Mouse (Mus musculus) monocyte, adult 2 months (primary cell): ENCODE data around the gene Sct.
"Not testable (repeated sequence)": the region's sequence is repeated elsewhere in the genome, so short reads cannot be mapped to it uniquely, and the experiment has no call there.

Source experiments
- DNase-seq, 2 experiments: peaks; one replicate each; pipeline ENCODE4 v3.0.0; 2022; ENCODE audit warnings: low spot score in 2 of 2, low read depth in 1 of 2

The Sct gene

DNA sequence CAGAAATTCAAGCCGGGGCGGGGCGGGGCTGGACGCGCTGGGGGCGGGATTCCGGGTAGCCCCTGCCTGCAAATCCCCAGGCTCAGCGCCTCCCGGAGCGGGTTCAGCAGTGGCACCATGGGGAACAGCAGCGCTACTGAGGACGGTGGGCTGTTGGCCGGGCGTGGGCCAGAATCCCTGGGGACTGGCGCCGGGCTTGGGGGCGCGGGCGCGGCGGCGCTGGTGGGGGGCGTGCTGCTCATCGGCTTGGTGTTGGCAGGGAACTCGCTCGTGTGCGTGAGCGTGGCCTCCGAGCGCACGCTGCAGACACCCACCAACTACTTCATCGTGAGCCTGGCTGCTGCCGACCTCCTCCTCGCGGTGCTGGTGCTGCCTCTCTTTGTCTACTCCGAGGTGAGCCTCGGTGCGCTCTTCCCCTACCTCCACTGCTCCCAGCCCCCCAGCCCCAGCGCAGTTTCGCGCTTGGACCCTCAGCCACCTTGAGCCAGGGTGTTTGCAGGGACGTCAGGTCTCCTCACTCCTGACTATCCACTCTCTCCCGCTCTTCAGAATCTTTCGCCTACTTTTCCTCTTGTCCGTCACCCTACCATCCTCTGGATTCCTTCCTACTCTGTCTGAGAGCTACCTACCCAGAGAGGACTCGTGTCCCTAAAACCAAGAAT is 13.1 kb upstream of the Sct start, which contains the start of gene Drd4:
Drd4 (plus strand) TSS at position 86 of the 662 bp plus-strand sequence.
- DNase-seq, result no peak

- no peak for DNase-seq
Measured at GRCm38 (mm10) chr7:141288042-141288441, 9.1 kb upstream of the Sct start.

DNA sequence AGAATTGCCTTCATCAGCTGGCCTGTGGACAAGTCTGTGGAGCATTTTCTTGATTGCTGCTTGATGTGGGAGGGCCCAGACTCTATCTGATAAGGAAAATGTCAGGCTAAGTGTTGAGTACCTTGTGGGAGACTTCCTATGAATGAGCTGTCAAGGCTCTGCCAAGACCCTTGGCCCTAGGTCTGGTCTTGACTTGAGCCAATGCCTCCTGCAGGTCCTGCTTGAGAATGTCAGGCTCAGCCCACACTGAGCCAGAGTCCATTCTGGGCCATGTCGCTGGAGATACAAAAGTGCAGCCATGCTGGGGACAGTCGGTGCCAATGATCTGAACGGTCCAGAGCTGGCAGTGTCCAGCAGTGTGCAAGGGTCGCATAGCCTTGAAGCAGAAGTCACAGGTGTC is 3.8 kb upstream of the Sct start:
- no peak for DNase-seq

DNA sequence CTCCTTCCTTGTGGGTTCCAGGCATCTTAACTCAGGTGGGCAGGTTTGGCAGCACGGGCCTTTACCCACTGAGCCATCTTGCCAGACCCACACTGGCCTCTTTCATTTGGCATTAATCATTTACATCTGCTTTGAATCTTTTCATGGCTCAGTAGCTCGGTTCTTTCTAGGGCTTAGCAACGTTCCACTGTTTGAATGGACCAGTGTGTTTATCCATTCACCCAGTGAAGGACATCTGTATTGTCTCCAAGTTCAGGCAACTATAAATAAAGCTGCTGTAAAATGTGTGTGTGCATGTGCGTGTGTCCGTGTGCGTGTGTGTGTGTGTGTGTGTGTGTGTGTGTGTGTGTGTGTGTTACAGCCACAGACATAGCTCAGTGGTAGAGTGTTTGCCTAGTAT is 2.5 kb upstream of the Sct start:
- no peak for DNase-seq

DNA sequence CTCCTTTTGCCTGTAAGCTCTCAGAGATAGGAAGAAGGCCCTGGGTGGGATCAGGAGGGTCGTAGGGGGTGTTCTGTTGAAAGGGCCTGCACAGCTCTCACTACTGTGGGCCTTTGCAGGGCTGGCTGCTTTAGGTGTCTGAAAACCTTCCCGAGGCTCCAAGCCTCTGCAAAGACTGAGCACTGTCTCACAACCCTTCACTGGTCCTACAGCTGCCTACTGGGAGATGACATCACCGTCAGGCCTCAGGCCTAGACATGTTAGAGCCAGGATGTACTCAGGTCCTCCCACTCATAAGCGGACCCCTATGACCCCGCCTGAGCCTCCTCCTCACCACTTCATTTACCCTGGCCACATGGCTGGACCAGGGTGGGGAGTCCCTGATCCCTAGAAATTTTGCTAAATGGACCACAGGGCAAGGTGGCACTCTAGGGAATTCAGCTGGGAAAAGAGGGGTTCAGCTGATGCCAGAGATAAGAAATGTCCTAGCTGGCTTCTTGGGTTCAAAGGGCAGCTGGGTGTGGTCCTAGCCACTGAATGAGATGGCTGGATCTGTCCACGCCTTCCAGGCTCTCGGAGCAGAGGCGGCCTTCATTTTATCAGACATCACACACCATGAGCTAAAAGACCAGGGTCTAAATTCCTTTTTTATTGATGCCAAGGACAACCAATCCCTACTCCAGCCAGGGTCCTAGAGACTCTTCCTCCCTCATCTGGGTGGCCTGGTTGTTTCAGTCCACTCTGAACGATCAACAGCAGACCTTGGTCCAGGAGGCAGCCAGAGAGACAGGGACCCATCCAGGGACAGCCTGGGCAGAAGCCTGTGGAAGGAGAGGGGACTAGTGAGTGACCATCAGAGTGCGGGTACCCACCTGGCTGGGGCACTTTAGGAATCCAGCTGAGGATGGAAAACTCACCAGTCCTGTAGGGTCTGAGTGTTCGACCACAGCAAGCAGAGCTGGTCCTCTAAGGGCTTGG is 943 bp downstream of the Sct start:
- DNase-seq, result no peak

GRCm38 (mm10) chr7:141276546-141276945 is 2.4 kb downstream of the Sct start, which contains the start of gene Cdhr5:
Gene Cdhr5, minus strand, starts transcription at chr7:141276786.
- no peak for DNase-seq

DNA sequence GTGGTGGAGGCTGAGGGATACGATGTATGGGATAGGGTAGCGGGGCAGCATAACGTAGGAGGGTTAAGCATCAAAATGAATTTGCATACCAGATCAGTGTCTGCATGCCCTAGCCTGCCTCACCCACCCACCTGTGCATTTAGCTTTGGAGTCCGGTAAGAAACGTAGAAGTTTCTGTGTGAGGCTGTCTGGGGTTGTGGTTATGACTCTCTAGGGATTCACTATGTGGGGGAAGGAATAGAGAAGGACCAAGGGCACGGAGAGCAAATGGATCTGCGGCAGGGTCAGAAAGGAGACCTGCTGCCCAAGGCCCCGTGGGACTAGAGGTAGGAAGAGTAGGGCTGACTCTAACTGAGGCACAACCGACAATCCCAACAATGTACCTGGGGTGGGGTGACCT is 3.6 kb downstream of the Sct start:
- DNase-seq, result no peak

GRCm38 (mm10) chr7:141270631-141271030 is 8.3 kb downstream of the Sct start:
- no peak for DNase-seq

DNA sequence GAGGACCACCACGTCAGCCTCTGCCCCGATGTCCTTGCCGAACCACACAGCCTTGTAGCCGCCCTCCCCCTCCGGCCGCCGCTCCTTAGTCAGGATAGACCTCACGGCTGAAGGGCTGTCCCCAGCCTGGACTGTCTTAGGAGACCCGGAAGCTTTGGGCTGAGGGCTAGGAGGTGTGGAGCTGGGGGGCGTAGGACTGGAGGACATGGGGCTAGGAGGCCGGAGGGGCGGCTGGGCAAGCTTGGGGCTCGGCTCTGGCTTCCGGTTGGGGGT is 9.7 kb downstream of the Sct start:
- peak in 1 of 2 experiments; percentile 21 for DNase-seq

GRCm38 (mm10) chr7:141268466-141269272 is 10.3 kb downstream of the Sct start:
- DNase-seq, result peak; percentile 54 to 61

DNA sequence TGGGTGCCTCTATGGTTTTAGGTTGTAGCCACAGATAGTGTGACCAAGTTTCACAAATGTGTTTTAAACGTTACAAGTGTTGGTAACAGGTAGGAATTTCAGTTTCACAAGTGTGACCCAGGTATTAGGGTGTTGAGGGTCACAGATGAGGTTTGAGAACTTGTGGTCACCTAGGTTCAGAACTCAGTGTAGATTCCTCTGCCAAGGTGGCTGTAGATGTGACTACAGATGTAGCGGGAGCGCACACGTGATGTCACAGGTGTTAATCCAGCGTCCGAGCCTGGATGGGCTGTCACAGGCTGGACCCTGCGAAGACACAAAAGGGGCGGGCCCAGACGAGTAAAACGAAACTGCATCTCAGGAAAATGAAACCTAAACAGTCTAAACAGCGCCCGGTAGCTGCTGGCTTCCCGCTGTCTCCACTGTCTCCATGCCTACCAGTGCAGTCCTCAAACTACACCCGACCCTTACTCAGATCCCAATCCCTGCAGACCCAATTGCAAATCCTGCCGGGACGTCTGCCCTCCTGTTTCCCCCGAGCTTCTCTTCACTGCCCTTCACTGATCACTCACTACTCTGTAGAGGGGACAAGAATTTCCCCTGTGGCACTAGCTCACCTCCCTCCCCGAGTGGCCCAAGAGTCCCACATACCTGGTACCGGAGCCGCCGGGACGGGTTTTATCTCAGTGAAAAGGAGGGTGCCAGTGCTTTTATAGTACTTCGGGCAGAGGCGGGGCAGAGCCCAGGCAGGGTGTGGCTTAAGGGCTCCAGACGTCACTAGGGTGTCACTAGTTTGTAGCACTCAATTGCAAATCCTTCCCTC is 13.0 kb downstream of the Sct start, which contains the start of gene Irf7:
Irf7 (minus strand) TSS at position 743 of the 823 bp plus-strand sequence.
- peak; percentile 48 to 82 for DNase-seq

DNA sequence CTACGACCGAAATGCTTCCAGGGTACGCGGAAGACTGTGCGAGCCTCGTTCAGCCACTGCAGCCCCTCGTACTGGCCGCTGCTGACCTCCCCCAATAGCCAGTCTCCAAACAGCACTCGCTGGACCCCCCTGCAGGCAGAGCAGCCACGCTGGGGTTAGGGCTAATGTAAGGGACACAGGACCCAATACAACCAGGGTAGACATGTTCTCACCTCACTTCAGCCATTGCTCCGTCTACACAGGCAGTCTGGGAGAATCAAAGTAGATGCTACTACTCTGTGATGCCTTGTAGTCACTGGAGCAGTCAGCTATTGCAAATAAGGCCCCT is 13.6 kb downstream of the Sct start:
- no peak for DNase-seq

DNA sequence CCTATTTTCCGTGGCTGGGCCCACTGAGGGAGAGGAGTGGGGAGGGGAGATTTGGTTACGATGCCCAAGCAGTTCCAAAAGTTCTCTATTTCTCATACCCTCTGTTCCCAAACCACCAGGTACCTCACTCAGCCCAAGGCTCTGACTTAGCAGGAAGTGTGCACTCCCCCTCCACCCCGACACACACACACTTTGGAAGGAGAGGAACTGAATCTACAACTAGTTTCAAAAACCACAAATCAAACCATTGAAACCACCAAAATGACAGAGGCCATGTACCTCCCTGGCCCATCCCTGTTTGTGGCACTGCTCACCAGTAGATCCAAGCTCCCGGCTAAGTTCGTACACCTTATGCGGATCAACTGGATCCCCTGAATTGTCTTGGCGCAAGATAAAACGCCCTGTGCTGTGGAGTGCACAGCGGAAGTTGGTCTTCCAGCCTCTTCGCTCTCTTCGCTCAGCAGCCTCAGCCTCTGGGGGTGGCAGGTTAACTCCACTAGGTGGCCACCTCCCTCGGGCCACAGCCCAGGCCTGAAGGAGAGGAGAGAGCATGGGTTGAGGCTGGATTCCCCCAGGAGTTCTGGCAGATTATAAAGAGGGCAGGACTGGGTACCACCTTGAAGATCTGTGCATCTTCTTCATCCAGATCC is 14.0 kb downstream of the Sct start:
- peak in 1 of 2 experiments; percentile 44 for DNase-seq

DNA sequence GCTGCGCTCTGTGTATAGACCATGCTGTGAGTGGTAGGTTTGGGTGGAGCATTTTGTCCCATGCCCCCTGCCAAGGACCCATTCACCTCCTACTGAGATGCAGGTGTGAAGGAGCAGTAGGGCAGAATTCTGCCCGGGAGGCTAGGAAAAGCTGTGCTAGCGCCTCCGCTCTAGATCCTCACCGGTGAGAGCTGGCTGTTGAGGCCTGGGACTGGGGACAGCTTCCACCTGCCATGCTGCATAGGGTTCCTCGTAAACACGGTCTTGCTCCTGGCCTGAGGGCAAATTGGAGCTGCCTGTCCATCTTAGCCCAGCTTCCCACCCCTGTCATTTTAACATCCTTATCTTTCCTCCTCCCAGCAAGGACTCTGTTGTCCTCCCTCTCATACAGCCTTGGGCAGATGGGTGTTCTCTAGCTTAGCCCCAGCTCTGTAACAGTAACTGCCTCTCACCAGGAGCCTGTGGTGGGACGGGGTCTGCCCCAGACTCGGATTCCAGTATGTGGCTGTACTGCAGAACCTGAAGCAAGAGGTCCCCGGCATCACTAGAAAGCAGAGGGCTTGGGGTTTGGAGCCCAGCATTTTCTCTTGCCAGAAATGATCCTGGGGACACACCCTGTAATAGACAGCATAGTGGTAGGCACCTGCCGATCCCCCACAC is 14.8 kb downstream of the Sct start:
- no peak for DNase-seq

DNA sequence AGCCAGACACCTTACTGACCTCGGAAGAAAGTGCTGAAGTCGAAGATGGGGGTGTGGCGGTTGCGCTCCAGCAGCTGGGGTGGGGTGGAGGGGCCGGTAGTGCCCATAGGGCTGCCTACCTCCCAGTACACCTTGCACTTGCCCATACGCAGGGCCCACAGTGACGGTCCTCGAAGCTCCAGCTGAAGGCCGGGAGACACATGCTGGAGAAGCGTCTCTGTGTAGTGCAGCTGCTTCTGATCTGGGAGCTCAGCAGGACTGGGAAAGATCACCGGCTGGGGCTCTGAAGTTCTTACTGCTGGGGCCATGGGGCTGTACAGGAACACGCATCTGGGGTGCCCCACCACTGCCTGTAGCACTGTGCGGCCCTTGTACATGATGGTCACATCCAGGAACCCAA is 15.3 kb downstream of the Sct start:
- no peak for DNase-seq

- no peak for DNase-seq
Measured at GRCm38 (mm10) chr7:141261480-141261879, 17.5 kb downstream of the Sct start.

GRCm38 (mm10) chr7:141256159-141256558 is 22.8 kb downstream of the Sct start:
- DNase-seq, result no peak

DNA sequence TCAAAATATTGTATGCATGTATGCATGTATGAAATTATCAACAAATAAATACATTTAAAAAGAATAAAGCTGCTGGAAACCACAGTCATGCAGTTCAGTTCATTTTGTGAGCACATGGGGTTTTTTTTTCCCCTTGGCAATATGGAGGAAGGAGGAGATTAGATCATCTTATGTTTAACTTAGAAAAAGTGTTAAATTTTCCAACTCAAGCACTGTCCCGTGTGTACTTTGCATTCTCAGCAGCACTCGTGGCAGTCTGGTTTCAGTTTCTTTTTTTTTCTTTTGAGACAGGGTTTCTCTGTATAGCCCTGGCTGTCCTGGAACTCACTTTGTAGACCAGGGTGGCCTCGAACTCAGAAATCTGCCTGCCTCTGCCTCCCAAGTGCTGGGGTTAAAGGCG is 28.4 kb downstream of the Sct start:
- not testable (repeated sequence) for DNase-seq

DNA sequence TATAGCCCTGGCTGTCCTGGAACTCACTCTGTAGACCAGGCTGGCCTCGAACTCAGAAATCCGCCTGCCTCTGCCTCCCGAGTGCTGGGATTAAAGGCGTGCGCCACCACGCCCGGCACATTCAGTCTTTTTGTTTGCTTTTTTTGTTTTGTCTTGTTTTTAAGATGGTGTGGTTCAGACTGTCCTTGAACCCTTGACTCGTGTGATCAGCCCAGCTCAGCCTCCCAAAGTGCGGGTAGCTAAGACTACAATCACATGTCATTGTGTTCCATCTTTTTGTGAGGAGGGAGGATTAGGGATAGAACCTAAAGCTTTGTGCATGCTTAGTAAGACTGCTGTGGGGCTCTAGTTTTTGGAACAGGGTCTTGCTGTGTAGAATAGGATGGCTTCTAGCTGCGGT is 47.4 kb downstream of the Sct start:
- no peak for DNase-seq

GRCm38 (mm10) chr7:141231111-141231510 is 47.8 kb downstream of the Sct start:
- no peak for DNase-seq
